Mouse (Mus musculus): ENCODE measurements at regions not wholly inside any gene's neighbourhood (a gene's known extent, or its start where the extent isn't known, plus 50 kb on each side); places are given as distances from the start of the nearest gene placed in this dataset.

DNA sequence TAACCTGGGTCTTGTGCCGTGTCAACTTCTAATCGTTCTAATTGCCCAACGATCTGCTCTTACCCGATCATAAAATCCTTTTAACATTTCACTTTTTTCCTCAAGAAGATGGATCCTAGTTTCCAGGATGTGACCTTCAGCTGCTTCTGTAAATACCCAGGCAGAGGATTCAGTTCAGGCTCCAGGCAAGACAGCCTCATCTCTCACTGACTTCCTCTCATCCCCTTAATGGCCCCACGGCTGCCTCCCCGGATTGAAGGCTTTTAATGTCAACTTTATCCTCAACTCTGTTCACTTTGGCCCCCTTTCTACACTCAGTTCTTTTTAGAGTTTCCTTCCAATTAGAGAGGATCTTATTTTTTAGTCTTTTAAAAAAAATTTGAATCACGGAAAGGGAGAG is 91.0 kb upstream of the Cxxc4 start:
- H3K4me1 ChIP-seq (ENCODE audit: control insufficient read depth, insufficient read depth, low read length), result peaks cover 6% of the 10 kb centered on the region; the same call in 1 of the 2 replicates
- no peak overlapping the region for H3K9ac ChIP-seq (ENCODE audit: low read depth, low read length, severe bottlenecking)
- no peak for ATAC-seq (ENCODE audit: low FRiP score, low read depth)
- H3K27me3 ChIP-seq (ENCODE audit: control insufficient read depth, insufficient read depth, low read length), result no peaks in the 10 kb centered on the region
- TF ChIP-seq POLR2A (IDR thresholded peaks at IDR 0.05; ENCODE audit: borderline replicate concordance, extremely low read depth, insufficient read depth, insufficient read length), result no peak
- WGBS, result 17% methylated on average over 7 of the region's 7 CpGs
- no peaks in the 10 kb centered on the region for H3K36me3 ChIP-seq (ENCODE audit: control insufficient read depth, insufficient read depth, low read length)
- H3K27ac ChIP-seq (replicated peaks; ENCODE audit: low read depth, low read length), result no peak overlapping the region
- no peak for DNase-seq (ENCODE audit: low spot score)
- H3K4me3 ChIP-seq (replicated peaks; ENCODE audit: low read length), result no peak overlapping the region
- H3K4me2 ChIP-seq (replicated peaks; ENCODE audit: low read depth, low read length, severe bottlenecking), result peak overlapping the region; percentile 15; the same call in 1 of the 2 replicates
- H3K9me3 ChIP-seq (ENCODE audit: control insufficient read depth, low read length), result no peaks in the 10 kb centered on the region

DNA sequence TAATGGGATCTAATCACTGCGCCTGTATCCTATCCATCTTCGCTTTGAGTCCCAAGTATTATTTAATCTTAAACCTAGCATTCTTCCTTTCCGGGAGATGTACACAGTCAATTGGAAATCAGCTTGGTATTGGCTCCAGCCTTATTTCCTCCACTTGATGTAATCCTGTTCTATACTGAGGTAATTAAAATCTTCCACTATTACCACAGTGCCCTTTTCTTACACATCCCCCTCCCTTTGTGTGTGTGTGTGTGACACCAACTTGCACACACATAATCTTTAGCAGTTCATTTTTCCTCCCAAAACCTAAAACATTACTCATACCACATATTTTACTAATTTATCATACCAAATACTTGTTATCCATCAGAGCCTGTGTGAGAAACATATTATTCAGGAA is 90.3 kb upstream of the Cxxc4 start:
- no peak for DNase-seq (ENCODE audit: low spot score)
- Histone ChIP-seq H3K9ac (ENCODE audit: low read depth, low read length, severe bottlenecking) (no peak overlapping the region), H3K4me3 (replicated peaks; ENCODE audit: low read length) (no peak overlapping the region), H3K27ac (replicated peaks; ENCODE audit: low read depth, low read length) (no peak overlapping the region), H3K9me3 (ENCODE audit: control insufficient read depth, low read length) (no peaks in the 10 kb centered on the region), H3K4me2 (replicated peaks; ENCODE audit: low read depth, low read length, severe bottlenecking) (no peak overlapping the region), H3K4me1 (ENCODE audit: control insufficient read depth, insufficient read depth, low read length) (peaks cover 6% of the 10 kb centered on the region; the same call in 1 of the 2 replicates), H3K36me3 (ENCODE audit: control insufficient read depth, insufficient read depth, low read length) (no peaks in the 10 kb centered on the region), H3K27me3 (ENCODE audit: control insufficient read depth, insufficient read depth, low read length) (no peaks in the 10 kb centered on the region)
- WGBS, result 75% methylated on average over 3 of the region's 3 CpGs
- TF ChIP-seq POLR2A (IDR thresholded peaks at IDR 0.05; ENCODE audit: borderline replicate concordance, extremely low read depth, insufficient read depth, insufficient read length), result no peak
- no peak for ATAC-seq (ENCODE audit: low FRiP score, low read depth)

DNA sequence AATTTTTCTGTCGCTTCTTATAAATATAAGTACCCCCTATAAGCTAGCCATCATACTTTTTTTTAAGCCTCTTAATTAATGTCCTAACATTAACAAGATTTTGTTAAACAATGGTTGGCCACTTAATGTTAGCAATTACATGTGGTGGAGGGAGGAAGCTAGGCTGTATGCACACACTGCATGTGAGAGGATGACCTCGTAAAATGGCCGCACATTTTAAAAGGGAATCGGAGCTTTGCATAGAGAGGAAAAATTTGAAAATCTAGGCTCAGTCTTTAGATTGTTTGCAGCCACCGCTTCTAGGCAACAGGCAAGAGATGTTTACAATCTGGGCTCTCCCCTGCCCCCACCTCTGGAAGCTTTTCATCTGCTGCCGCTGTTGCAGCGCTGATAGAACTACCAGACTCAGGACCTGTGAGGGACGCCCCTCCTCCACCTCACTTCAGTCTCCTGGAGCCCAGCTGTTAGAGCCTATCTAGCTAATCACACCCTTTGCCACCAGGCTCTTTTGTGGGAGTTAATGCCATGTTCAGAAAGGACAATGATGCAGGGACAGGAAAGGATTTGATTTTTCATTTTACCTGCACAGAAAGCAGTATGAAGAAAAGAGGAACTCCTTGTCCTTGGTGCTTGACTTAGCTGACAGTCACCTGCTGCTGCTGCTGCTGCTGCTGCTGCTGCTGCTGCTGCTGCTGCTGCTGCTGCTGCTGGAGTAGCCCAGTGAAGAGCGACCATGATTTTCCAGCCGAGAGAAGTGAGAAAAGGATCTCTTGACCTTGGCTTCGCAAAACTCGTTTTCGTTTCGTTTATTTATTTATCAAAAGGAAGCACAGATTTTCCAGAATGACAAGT is 89.7 kb upstream of the Cxxc4 start:
- Histone ChIP-seq H3K4me2 (replicated peaks; ENCODE audit: low read depth, low read length, severe bottlenecking) (peak overlapping the region; percentile 53), H3K27me3 (ENCODE audit: control insufficient read depth, insufficient read depth, low read length) (no peaks in the 10 kb centered on the region), H3K36me3 (ENCODE audit: control insufficient read depth, insufficient read depth, low read length) (no peaks in the 10 kb centered on the region), H3K27ac (replicated peaks; ENCODE audit: low read depth, low read length) (no peak overlapping the region), H3K4me1 (ENCODE audit: control insufficient read depth, insufficient read depth, low read length) (peaks cover 6% of the 10 kb centered on the region; the same call in 1 of the 2 replicates), H3K9ac (ENCODE audit: low read depth, low read length, severe bottlenecking) (peak overlapping the region; percentile 36; the same call in 1 of the 2 replicates), H3K4me3 (replicated peaks; ENCODE audit: low read length) (peak overlapping the region; percentile 23), H3K9me3 (ENCODE audit: control insufficient read depth, low read length) (no peaks in the 10 kb centered on the region)
- TF ChIP-seq POLR2A (IDR thresholded peaks at IDR 0.05; ENCODE audit: borderline replicate concordance, extremely low read depth, insufficient read depth, insufficient read length), result no peak
- DNase-seq (ENCODE audit: low spot score) (peak; percentile 76), ATAC-seq (ENCODE audit: low FRiP score, low read depth) (peak; percentile 84)
- 12% methylated on average over 14 of the region's 14 CpGs for WGBS

GRCm38 (mm10) chr3:134162288-134162687 is 74.0 kb upstream of the Cxxc4 start:
- 80% methylated on average over 5 of the region's 5 CpGs for WGBS
- no peaks in the 10 kb centered on the region for H3K4me1 ChIP-seq (ENCODE audit: control insufficient read depth, insufficient read depth, low read length)
- TF ChIP-seq POLR2A (IDR thresholded peaks at IDR 0.05; ENCODE audit: borderline replicate concordance, extremely low read depth, insufficient read depth, insufficient read length), result no peak
- no peaks in the 10 kb centered on the region for H3K27me3 ChIP-seq (ENCODE audit: control insufficient read depth, insufficient read depth, low read length)
- H3K9ac ChIP-seq (ENCODE audit: low read depth, low read length, severe bottlenecking), result no peak overlapping the region
- no peak overlapping the region for H3K27ac ChIP-seq (replicated peaks; ENCODE audit: low read depth, low read length)
- H3K9me3 ChIP-seq (ENCODE audit: control insufficient read depth, low read length), result no peaks in the 10 kb centered on the region
- H3K36me3 ChIP-seq (ENCODE audit: control insufficient read depth, insufficient read depth, low read length), result no peaks in the 10 kb centered on the region
- no peak for ATAC-seq (ENCODE audit: low FRiP score, low read depth)
- H3K4me3 ChIP-seq (replicated peaks; ENCODE audit: low read length), result no peak overlapping the region
- no peak for DNase-seq (ENCODE audit: low spot score)
- H3K4me2 ChIP-seq (replicated peaks; ENCODE audit: low read depth, low read length, severe bottlenecking), result no peak overlapping the region

- WGBS, result 32% methylated on average over 1 of the region's 1 CpGs
- Histone ChIP-seq H3K9ac (ENCODE audit: low read depth, low read length, severe bottlenecking) (no peak overlapping the region), H3K4me3 (replicated peaks; ENCODE audit: low read length) (no peak overlapping the region), H3K9me3 (ENCODE audit: control insufficient read depth, low read length) (no peaks in the 10 kb centered on the region), H3K4me2 (replicated peaks; ENCODE audit: low read depth, low read length, severe bottlenecking) (no peak overlapping the region), H3K36me3 (ENCODE audit: control insufficient read depth, insufficient read depth, low read length) (no peaks in the 10 kb centered on the region), H3K4me1 (ENCODE audit: control insufficient read depth, insufficient read depth, low read length) (0 out of 2 replicates have a peak, but pooled peaks cover 4% of the 10 kb centered on the region), H3K27ac (replicated peaks; ENCODE audit: low read depth, low read length) (no peak overlapping the region), H3K27me3 (ENCODE audit: control insufficient read depth, insufficient read depth, low read length) (no peaks in the 10 kb centered on the region)
- DNase-seq (ENCODE audit: low spot score) (peak; percentile 21), ATAC-seq (ENCODE audit: low FRiP score, low read depth) (no peak)
- no peak for TF ChIP-seq POLR2A (IDR thresholded peaks at IDR 0.05; ENCODE audit: borderline replicate concordance, extremely low read depth, insufficient read depth, insufficient read length)
These were observed 66.4 kb upstream of the Cxxc4 start for GRCm38 (mm10) chr3:134169922-134170321.
